Mouse (Mus musculus) bone marrow, adult 2 months (tissue): ENCODE results near the gene Tmem40.

Source experiments
- CTCF ChIP-seq: fragments of 200-500 bp; IDR thresholded peaks from 2 replicates; pipeline ENCODE4 v1.5.1; 2011; ENCODE audit warnings: low read length, control low read depth; ENCODE audit not compliant: control insufficient read depth, insufficient read depth
- POLR2A ChIP-seq: fragments of 200-500 bp; IDR thresholded peaks from 2 replicates; pipeline ENCODE4 v1.6.1; 2011; ENCODE audit warnings: low read depth, mild to moderate bottlenecking, control low read depth, low read length, borderline replicate concordance; ENCODE audit not compliant: control insufficient read depth

DNA sequence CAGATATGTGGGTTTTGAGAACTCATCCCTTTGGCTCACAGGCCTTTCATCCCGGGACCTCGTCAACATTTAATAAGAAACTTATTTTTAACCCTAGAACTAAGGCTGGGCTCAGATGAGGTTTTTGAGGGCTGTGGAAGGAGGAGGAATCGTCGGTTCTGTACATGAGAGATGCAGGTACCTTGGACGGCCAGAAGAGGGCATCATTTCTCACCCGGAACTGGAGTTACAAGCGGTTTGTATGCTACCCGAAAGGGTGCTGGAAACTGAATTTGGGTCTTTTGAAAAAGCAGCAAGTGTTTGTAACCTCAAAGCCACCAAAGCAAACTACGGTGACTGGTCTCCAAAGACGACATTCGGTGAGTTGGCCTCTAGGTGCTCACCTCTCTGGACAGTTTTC lies 60.9 kb downstream of the Tmem40 start:
- peak; percentile 49; the same call in 1 of the 2 replicates for TF ChIP-seq CTCF
- no peak for TF ChIP-seq POLR2A
